Mouse (Mus musculus) forebrain, postnatal 0 days (tissue): ENCODE results near the gene Zfp354c. TPM values are rescaled to one million over a fixed set of nuclear protein-coding genes. Genes with fewer than 3 reads are reported as not detected.

ENCODE experiments used
- ATAC-seq: fragments of 200-750 bp; cut with Nextera tagmentation; 2 replicates; pipeline ENCODE4 v1.8.0; 2017; ENCODE audit warnings: mild to moderate bottlenecking, moderate library complexity
- DNase-seq: peaks from one replicate; pipeline ENCODE4 v3.0.0-alpha.2; 2015
- H3K27ac ChIP-seq: fragments of 300-500 bp; sonication (generic); 2 replicates; pipeline ENCODE4 v1.5.1; 2014; ENCODE audit warnings: low read depth, mild to moderate bottlenecking, antibody characterized with exemption, low read length, moderate library complexity, mixed read lengths
- H3K27me3 ChIP-seq: fragments of 300-500 bp; sonication (generic); 2 replicates; pipeline ENCODE4 v1.6.1; 2014; ENCODE audit warnings: mild to moderate bottlenecking, low read length, mixed read lengths; ENCODE audit not compliant: insufficient read depth
- H3K36me3 ChIP-seq: fragments of 300-500 bp; sonication (generic); 2 replicates; pipeline ENCODE4 v1.6.1; 2014; ENCODE audit warnings: mild to moderate bottlenecking, moderate library complexity; ENCODE audit not compliant: insufficient read depth
- H3K4me1 ChIP-seq: fragments of 300-500 bp; sonication (generic); 2 replicates; pipeline ENCODE4 v1.6.1; 2014; ENCODE audit warnings: antibody characterized with exemption; ENCODE audit not compliant: insufficient read depth
- H3K4me2 ChIP-seq: fragments of 300-500 bp; sonication (generic); 2 replicates; pipeline ENCODE4 v1.6.1; 2014; ENCODE audit warnings: low read depth, mild to moderate bottlenecking, moderate library complexity
- H3K4me3 ChIP-seq: fragments of 300-500 bp; sonication (generic); 2 replicates; pipeline ENCODE4 v1.5.1; 2014; ENCODE audit warnings: low read depth, low read length, mixed read lengths
- H3K9ac ChIP-seq: fragments of 300-500 bp; sonication (generic); 2 replicates; pipeline ENCODE4 v1.6.1; 2014; ENCODE audit warnings: mild to moderate bottlenecking
- H3K9me3 ChIP-seq: fragments of 300-500 bp; sonication (generic); 2 replicates; pipeline ENCODE4 v1.6.1; 2016; ENCODE audit warnings: low read length
- CTCF ChIP-seq: sonication (generic); IDR thresholded peaks from 2 replicates; pipeline ENCODE4 v1.5.1; 2016; ENCODE audit warnings: antibody characterized with exemption, control low read depth, low read depth
- WGBS: fragments of 180-500 bp; shearing (Covaris S2); extraction: QIAGEN DNeasy Blood & Tissue Kit; methylation state at CpG from one replicate; pipeline ENCODE4 v1.1.7; 2014; 5-methylcytosine and 5-hydroxymethylcytosine counted together
- polyA plus RNA-seq: library from polyadenylated mRNA; unstranded; fragments of >200 nt; fragmentation: Nextera tagmentation; extraction: Ambion mirVana; gene quantifications from 2 replicates; pipeline ENCODE4 v1.2.1, GENCODE M21; 2015
- total RNA-seq: library from RNA; depleted of rRNA; stranded (reverse); fragments of >200 nt; gene quantifications from 2 replicates; pipeline ENCODE4 v1.2.3, GENCODE M21; 2014; rRNA removed

Gene Zfp354c
- total and polyA plus RNA-seq, 2 experiments from 2014 or later, result 35.1 to 46.6 TPM

DNA sequence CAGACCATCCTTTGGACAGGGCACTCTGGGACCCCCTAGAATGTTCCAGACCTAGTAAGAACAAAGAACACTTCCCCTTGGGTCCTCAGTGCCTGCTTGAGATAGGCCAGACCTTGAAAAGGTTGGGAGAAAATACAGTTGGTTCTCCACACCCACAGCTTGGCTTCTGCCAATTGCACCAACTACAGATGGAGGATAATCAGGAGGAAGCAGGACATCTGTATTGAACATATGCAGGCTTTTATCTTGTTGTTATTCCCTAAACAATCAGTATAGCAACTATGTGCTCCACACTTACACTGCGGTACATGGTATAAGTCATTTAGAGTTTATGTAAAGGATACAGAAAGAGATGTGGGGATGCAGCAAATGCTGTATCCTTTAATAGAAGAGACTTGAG, 56.5 kb downstream of the Zfp354c start:
- H3K27me3 ChIP-seq, result no peaks in the 10 kb centered on the region
- H3K9me3 ChIP-seq, result no peaks in the 10 kb centered on the region
- no peak for TF ChIP-seq CTCF
- H3K36me3 ChIP-seq, result no peaks in the 10 kb centered on the region
- ATAC-seq (no peak), DNase-seq (no peak)
- H3K4me1 ChIP-seq, result no peaks in the 10 kb centered on the region
- no peak overlapping the region for H3K27ac ChIP-seq
- no peak overlapping the region for H3K9ac ChIP-seq
- no peak overlapping the region for H3K4me3 ChIP-seq
- 71% methylated on average over 1 of the region's 1 CpGs for WGBS
- H3K4me2 ChIP-seq, result no peak overlapping the region

DNA sequence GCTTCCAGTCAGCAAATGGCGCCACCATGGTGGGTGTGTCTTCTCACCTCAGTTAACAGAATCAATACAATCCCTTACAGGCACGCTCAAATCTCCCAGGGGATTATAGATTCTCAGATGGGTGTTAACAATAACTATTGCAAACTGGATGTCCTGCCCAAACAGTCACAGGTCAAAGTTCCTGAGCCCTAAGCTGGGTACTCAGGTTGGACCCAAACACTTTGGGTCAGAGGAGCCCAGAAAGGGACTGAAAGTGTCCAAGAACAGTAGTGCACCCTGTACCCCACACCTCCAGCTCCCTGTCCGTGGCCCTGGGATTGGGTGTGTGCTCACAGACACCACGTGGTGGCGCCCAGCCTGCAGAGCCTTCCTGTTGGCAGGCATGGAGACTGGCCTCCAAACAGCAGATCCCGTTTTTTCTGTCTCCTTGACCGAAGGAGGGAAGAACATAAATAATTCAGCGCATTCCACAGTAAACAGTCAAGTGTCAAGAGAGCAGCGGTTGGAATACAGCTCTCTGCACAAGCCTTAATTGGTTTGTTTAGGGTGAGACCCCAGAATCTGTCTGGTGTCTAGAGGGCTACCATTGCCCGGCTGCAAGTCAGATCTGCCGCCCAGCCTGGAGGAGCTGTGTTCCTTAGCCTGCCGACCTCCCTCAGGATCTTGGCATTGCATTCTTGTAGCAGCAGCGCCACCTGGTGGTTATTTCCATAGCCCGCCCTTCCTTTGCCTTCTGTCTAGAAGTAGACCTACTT, 58.4 kb downstream of the Zfp354c start:
- DNase-seq, result peak; percentile 93
- H3K4me3 ChIP-seq, result peak overlapping the region; percentile 21
- H3K9ac ChIP-seq, result peak overlapping the region; percentile 28; the same call in 1 of the 2 replicates
- peak; percentile 83 for ATAC-seq
- no peak overlapping the region for H3K27ac ChIP-seq
- TF ChIP-seq CTCF, result peak; percentile 95
- H3K36me3 ChIP-seq, result no peaks in the 10 kb centered on the region
- no peaks in the 10 kb centered on the region for H3K27me3 ChIP-seq
- no peaks in the 10 kb centered on the region for H3K4me1 ChIP-seq
- H3K4me2 ChIP-seq, result peak overlapping the region; percentile 49
- 8% methylated on average over 14 of the region's 14 CpGs for WGBS
- no peaks in the 10 kb centered on the region for H3K9me3 ChIP-seq

DNA sequence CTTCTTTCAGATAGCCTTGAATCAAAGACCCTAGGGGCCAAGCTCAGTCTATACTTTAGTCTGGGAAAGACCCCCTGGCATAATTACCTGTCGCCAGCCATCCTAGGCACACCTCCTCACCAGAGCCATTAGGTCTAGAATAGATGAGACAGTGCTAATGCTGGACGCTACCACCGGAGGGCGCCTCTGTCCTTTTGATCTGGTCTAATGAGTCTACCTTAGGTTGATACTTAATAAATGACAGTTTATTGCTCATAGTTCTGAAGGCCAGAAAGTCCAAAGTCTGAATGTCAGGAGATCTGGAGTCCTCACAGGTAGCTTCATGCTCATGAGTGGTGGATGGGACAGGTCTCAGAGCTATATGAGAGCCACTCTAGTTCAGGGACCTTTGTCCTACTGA, 60.5 kb downstream of the Zfp354c start:
- ATAC-seq (peak; percentile 19; the same call in 1 of the 2 replicates), DNase-seq (no peak)
- H3K4me3 ChIP-seq, result no peak overlapping the region
- no peaks in the 10 kb centered on the region for H3K9me3 ChIP-seq
- H3K4me1 ChIP-seq, result no peaks in the 10 kb centered on the region
- no peaks in the 10 kb centered on the region for H3K36me3 ChIP-seq
- 26% methylated on average over 4 of the region's 4 CpGs for WGBS
- H3K27ac ChIP-seq, result 0 out of 2 replicates have a peak overlapping the region, but pooled peaks have one; percentile 45
- no peak overlapping the region for H3K4me2 ChIP-seq
- no peaks in the 10 kb centered on the region for H3K27me3 ChIP-seq
- peak; percentile 50 for TF ChIP-seq CTCF
- H3K9ac ChIP-seq, result no peak overlapping the region

DNA sequence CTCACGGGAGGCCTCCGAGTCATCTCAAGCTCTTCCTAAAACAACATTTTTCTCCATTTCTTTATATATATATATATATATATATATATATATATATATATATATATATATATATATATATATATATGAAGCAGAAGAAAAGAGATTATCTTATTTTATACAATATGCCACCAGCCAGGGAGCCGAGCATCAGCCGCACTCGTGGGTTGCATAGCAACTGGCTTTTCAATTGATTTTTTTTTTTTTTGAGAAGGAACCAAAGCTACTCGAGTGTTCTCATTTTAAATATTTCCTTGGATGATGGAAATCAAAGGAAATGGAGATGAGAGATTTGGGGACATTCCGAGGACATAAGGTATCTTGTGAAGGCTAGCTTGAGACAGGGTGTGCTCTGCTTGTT, 61.1 kb downstream of the Zfp354c start:
- Histone ChIP-seq H3K4me2 (no peak overlapping the region), H3K36me3 (no peaks in the 10 kb centered on the region), H3K4me1 (no peaks in the 10 kb centered on the region), H3K9me3 (no peaks in the 10 kb centered on the region), H3K27me3 (no peaks in the 10 kb centered on the region), H3K27ac (0 out of 2 replicates have a peak overlapping the region, but pooled peaks have one; percentile 45), H3K9ac (no peak overlapping the region), H3K4me3 (no peak overlapping the region)
- ATAC-seq (peak; percentile 39; the same call in 1 of the 2 replicates), DNase-seq (peak; percentile 59)
- no peak for TF ChIP-seq CTCF
- WGBS, result 57% methylated on average over 7 of the region's 7 CpGs

Other genes with a start within 250 kb of the Zfp354c start
- gene Adamts2, start 225.6 kb downstream of the Zfp354c start, total RNA-seq, result 7.7 and 13.1 TPM in 2 replicates
- 4.1 and 4.4 TPM in 2 replicates for gene Adamts2, start 225.6 kb downstream of the Zfp354c start, polyA plus RNA-seq
- 3.5 and 5.9 TPM in 2 replicates for gene Zfp879, start 13.8 kb upstream of the Zfp354c start, total RNA-seq
- gene Zfp879, start 13.8 kb upstream of the Zfp354c start, polyA plus RNA-seq, result 1.1 and 1.6 TPM in 2 replicates
- gene Grm6, start 23.0 kb upstream of the Zfp354c start, total RNA-seq, result not detected in 2 replicates
- not detected in 2 replicates for gene Grm6, start 23.0 kb upstream of the Zfp354c start, polyA plus RNA-seq
- 8.2 and 8.4 TPM in 2 replicates for gene Zfp454, start 59.9 kb upstream of the Zfp354c start, total RNA-seq
- 7.7 and 8.7 TPM in 2 replicates for gene Zfp454, start 59.9 kb upstream of the Zfp354c start, polyA plus RNA-seq
- 39.8 and 39.9 TPM in 2 replicates for gene Zfp2, start 88.4 kb upstream of the Zfp354c start, total RNA-seq
- 29.5 and 35.2 TPM in 2 replicates for gene Zfp2, start 88.4 kb upstream of the Zfp354c start, polyA plus RNA-seq
- 4.6 and 5.0 TPM in 2 replicates for gene Zfp354b, start 103.9 kb upstream of the Zfp354c start, total RNA-seq
- 2.1 and 2.3 TPM in 2 replicates for gene Zfp354b, start 103.9 kb upstream of the Zfp354c start, polyA plus RNA-seq
- gene 4933414I15Rik, start 116.0 kb upstream of the Zfp354c start, total RNA-seq, result not detected in 2 replicates
- not detected in 2 replicates for gene 4933414I15Rik, start 116.0 kb upstream of the Zfp354c start, polyA plus RNA-seq
- 0.38 TPM in 1 of 2 replicates, not detected in the other for gene Prop1, start 126.0 kb upstream of the Zfp354c start, total RNA-seq
- gene Prop1, start 126.0 kb upstream of the Zfp354c start, polyA plus RNA-seq, result not detected in 2 replicates
- not detected in 2 replicates for gene Olfr1378, start 138.8 kb upstream of the Zfp354c start, total RNA-seq
- not detected in 2 replicates for gene Olfr1378, start 138.8 kb upstream of the Zfp354c start, polyA plus RNA-seq
- not detected in 2 replicates for gene Olfr1377, start 154.2 kb upstream of the Zfp354c start, total RNA-seq
- gene Olfr1377, start 154.2 kb upstream of the Zfp354c start, polyA plus RNA-seq, result not detected in 2 replicates
- not detected in 2 replicates for gene Olfr51, start 175.9 kb upstream of the Zfp354c start, total RNA-seq
- not detected in 2 replicates for gene Olfr51, start 175.9 kb upstream of the Zfp354c start, polyA plus RNA-seq
- not detected in 2 replicates for gene Olfr54, start 186.5 kb upstream of the Zfp354c start, total RNA-seq
- not detected in 2 replicates for gene Olfr54, start 186.5 kb upstream of the Zfp354c start, polyA plus RNA-seq
- gene Olfr1375, start 220.4 kb upstream of the Zfp354c start, total RNA-seq, result not detected in 2 replicates
- not detected in 2 replicates for gene Olfr1375, start 220.4 kb upstream of the Zfp354c start, polyA plus RNA-seq
- gene Zfp354a, start 231.5 kb upstream of the Zfp354c start, total RNA-seq, result 13.3 and 20.4 TPM in 2 replicates
- 7.0 and 9.8 TPM in 2 replicates for gene Zfp354a, start 231.5 kb upstream of the Zfp354c start, polyA plus RNA-seq